Mouse (Mus musculus): Measurements from ENCODE around the gene Tspan15.

Tspan15 gene

GRCm38 (mm10) chr10:62231811-62232210 lies 760 bp upstream of the Tspan15 start:
- intact Hi-C loops (cut with DNase I): no loop called here

DNA sequence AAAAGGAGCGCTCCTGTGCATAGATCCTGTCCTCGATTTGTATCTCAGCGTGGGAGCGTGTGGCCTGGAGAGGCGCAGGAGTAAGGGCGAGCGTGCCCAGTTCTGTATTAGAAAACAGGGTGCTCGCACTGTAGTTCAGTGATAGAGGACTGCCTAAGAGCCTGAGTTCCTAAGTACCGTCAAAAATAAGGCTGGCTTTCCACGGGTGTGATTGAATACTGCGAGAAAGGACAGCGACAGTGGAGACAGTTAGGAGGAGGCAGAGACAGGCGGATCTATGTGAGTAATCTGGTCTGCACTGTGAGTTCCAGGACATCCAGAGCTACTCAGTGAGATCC lies 313 bp upstream of the Tspan15 start:
- intact Hi-C loops (cut with DNase I): no loop called here

- intact Hi-C loops (cut with DNase I): no loop called here
Measured at GRCm38 (mm10) chr10:62228126-62228525, 2.9 kb downstream of the Tspan15 start.

DNA sequence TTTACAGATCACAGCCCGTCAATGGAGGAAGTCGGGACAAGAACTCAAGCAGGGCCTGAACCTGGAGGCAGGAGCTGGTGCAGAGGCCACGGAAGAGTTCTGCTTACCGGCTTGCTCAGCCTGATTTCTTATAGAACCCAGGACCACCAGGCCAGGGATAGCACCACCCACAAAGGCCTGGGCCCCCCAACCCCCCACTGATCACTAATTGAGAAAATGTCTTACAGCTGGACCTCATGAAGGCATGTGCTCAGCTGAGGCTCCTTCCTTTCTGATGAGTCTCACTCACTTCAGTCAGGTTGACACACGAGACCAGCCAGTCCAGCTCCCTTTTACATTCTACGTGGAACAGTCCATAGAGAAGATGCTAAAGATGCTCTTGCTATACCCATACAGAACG lies 5.2 kb downstream of the Tspan15 start:
- intact Hi-C loops (cut with DNase I): no loop called here

GRCm38 (mm10) chr10:62224231-62224630 lies 6.8 kb downstream of the Tspan15 start:
- intact Hi-C loops (cut with DNase I): no loop called here

- intact Hi-C loops (cut with DNase I): no loop called here
Measured at GRCm38 (mm10) chr10:62222777-62223176, 8.3 kb downstream of the Tspan15 start.

- intact Hi-C loops (cut with DNase I): no loop called here
Measured at GRCm38 (mm10) chr10:62221647-62222046, 9.4 kb downstream of the Tspan15 start.

GRCm38 (mm10) chr10:62220732-62221514 lies 10.1 kb downstream of the Tspan15 start:
- intact Hi-C loops (cut with DNase I): no loop called here

DNA sequence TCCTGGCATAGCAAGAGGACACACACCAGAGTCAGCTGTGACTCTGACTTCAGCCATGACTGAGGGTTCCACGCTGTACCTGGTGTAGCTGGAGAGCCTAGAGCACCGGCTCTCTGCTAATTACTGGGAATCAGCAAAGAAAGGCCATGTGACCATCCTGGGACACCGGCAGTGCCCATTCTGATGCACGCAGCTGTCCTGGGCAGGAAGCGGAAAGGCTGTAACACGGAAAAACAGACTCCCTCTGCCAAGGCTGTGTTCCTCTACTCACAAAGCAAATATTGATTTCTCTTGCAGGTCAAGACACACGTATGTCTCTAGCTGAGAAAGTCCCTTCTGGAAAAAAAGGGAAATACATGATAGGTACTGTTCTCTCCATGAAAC lies 12.3 kb downstream of the Tspan15 start:
- intact Hi-C loops (cut with DNase I): no loop called here

GRCm38 (mm10) chr10:62218044-62218788 lies 12.8 kb downstream of the Tspan15 start:
- intact Hi-C loops (cut with DNase I): no loop called here

DNA sequence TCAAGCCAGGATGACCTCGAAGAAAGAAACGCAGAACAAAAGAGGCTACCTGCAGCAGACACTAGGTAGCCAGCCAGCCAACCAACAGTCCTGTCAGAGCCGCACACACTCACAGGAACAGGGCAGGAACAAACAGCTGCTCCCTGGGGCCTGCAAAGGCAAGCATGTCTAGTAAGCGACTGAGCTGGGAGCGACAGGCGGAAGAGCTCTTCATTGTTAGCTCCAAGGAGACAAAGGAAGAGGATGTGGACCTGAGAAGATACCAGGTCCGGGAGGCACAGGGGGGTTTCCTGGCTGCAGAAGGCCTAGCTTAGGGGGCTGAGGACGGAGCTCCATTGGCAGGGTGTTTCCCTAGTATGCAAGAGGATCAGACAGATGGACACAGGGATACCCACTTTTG lies 13.9 kb downstream of the Tspan15 start:
- intact Hi-C loops (cut with DNase I): no loop called here

- intact Hi-C loops (cut with DNase I): no loop called here
Measured at GRCm38 (mm10) chr10:62216595-62216994, 14.5 kb downstream of the Tspan15 start.

GRCm38 (mm10) chr10:62215633-62216032 lies 15.4 kb downstream of the Tspan15 start:
- intact Hi-C loops (cut with DNase I): no loop called here

- intact Hi-C loops (cut with DNase I): no loop called here
Measured at GRCm38 (mm10) chr10:62215169-62215616, 15.9 kb downstream of the Tspan15 start.

- intact Hi-C loops (cut with DNase I): no loop called here
Measured at GRCm38 (mm10) chr10:62211310-62211709, 19.7 kb downstream of the Tspan15 start.

DNA sequence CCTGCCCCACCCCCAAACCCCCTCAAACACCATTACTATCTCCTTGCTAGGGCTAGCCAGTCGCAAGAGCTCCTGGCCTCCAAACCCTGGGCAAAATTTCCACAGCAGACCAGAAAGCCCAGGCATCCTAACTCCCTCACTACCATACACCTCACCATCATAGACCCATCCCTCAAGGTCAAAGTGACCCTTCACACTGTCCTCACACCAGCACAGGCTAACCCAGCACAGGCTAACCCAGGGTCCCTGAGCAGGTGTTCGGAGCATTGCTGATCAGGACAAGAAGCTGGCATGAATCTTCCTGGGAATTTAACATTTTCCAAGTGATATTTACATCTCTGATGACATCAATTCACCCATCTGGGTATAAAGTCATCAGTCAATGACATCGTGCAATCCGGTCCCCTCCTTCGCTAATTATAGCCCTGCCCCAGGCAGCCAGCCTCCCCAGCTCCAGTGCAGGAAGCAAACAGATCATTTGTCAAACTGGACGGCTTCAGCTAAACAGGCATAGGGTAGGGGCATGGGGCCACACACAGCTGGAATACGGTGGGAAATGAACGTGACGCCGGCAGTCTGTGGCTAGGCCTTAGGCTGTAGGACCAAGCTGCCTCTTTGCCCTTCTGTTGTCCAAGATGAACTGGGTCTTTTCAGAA lies 22.7 kb downstream of the Tspan15 start:
- intact Hi-C loops (cut with DNase I): no loop called here

- intact Hi-C loops (cut with DNase I): no loop called here
Measured at GRCm38 (mm10) chr10:62202574-62202973, 28.5 kb downstream of the Tspan15 start.

DNA sequence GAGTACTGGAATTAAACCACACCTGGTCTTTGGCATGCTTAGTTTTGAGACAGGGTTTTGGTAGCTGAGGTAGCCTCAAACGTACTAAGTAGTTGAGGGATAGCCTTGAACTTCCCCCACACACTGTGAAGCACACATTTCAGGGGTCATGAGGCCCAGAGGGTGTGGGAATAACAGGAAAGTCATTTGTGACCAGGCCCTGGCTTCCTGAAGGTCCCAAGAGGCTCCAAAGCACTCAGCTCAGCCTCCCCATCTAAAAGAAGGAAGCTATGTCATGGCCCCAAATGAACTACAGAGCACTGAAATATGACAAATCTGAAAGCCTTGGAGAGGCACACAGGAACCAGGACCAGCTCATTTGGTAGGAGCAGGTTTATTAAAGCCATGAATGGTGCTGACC lies 32.2 kb downstream of the Tspan15 start:
- intact Hi-C loops (cut with DNase I): no loop called here

- intact Hi-C loops (cut with DNase I): no loop called here
Measured at GRCm38 (mm10) chr10:62197403-62197802, 33.6 kb downstream of the Tspan15 start.

DNA sequence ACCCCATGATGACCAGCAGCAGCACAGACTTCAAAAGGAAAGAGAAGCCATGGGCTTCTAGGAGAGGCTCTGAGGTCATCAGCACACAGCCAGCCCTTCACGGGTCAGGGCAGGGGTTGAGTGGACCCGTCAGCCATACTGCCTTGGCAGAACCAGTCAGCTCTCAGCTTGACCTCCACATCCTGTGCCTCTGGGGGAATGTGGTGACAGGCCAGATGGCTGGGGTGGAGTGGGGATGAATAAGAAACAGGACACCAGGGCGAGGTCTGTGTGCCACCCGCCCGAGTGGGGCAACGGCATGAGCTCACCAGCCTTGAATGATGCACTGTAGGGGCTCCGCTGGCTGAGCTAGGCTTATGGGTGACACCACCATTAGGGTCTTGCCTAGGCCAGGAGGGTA lies 35.7 kb downstream of the Tspan15 start:
- intact Hi-C loops (cut with DNase I): no loop called here

- intact Hi-C loops (cut with DNase I): no loop called here
Measured at GRCm38 (mm10) chr10:62194946-62195345, 36.1 kb downstream of the Tspan15 start.

DNA sequence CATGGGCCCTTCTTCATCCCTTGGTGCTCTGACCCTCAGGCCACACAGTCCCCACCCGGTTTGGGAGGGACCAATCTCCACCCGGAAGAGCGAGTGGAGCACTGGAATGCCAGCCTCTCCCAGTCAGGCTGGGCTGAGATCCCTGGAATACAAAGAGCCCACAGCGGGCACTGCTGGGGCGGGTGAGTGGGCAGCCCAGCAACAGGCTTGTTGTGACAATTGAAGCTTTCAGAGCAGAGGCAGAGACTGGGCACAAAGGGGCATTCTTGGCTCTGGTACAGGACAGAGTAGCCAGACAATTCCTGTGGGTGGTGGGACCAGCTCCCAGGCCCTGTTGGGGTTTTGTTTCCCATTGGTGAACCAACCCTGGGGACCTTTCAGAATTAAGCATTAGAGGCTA lies 36.6 kb downstream of the Tspan15 start:
- intact Hi-C loops (cut with DNase I): no loop called here

Measured in adrenal gland (tissue).